Mouse (Mus musculus) gastrocnemius, postnatal 36 days (tissue): ENCODE measurements around the gene N4bp1. TPM values are rescaled to one million over a fixed set of nuclear protein-coding genes. Genes with fewer than 3 reads are reported as not detected.

ENCODE experiments used
- DNase-seq, 2 experiments: peaks; one replicate each; pipeline ENCODE4 v3.0.0; 2022
- intact Hi-C: fragments of 180-260 bp; cut with DNase I; formaldehyde crosslinking; loops from one replicate; pipeline ENCODE4 v1.15.1; 2025
- total RNA-seq, 2 experiments: library from RNA; stranded (reverse); gene quantifications; 2 replicates each; pipeline ENCODE4 v1.2.3; 2021

Gene N4bp1
- total RNA-seq, 2 experiments from 2014 or later: 15.0 to 16.1 TPM

- intact Hi-C loops: no loop called here
- DNase-seq: no peak
Observed at GRCm38 (mm10) chr8:86864764-86865163, 20.3 kb downstream of the N4bp1 start.

DNA sequence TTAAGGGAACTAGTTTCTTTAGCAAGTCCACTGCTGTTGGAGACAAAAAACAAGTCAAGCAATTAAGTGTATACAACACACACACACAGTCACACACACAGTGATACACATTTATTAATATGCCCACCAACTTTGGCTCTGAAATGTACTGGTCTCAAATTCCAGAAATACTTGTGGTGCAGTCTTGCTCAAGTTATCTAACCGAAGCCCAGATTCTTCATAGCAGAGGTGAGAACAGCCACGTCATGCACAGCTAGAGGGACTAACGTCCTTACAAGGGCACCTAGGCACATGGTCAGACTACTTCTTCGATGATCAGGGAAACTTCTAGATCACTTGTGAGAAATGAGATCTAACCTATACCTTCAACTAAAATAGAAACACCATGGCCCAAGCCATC lies 22.2 kb downstream of the N4bp1 start:
- no peak for DNase-seq
- intact Hi-C loops: no loop called here

DNA sequence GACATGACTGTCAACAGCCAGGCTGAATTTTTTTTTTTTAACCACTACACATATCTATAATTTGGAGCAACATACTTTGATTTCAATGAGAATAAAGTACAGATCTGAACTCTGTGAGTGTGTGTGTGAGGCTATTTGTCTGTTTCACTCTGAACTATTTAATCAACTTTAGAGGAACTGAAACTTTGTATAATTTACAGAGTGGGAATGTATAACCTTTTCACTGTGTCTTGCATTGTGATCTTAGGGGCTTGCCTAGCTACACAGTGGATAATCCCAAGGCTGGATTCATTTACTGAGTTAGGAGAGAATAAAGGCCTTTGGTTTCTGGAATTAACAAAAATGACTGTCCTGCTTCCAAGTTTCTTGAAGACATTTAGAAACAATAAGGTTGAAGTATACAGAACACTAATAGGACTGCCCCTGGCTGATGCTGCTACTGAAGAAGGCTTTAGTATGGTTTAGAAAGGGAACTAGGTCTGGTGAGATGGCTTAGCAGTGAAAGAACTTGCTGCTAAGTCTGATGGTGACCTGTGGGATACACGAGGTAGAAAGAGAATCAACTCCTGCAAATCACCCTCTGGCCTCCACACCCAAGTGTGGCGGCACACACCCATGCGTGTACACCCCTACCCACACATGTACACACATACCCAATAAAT lies 22.8 kb downstream of the N4bp1 start:
- DNase-seq: peak in 1 of 2 experiments; percentile 5
- intact Hi-C loops: no loop called here

GRCm38 (mm10) chr8:86861516-86861915 lies 23.5 kb downstream of the N4bp1 start:
- intact Hi-C loops: no loop called here

GRCm38 (mm10) chr8:86856248-86856647 lies 28.8 kb downstream of the N4bp1 start:
- intact Hi-C loops: no loop called here
- no peak for DNase-seq

More at GRCm38 (mm10) chr8:86861516-86861915, 23.5 kb downstream of the N4bp1 start:
- DNase-seq: peak in 1 of 2 experiments; percentile 7

GRCm38 (mm10) chr8:86854686-86855085 lies 30.4 kb downstream of the N4bp1 start:
- intact Hi-C loops: no loop called here

DNA sequence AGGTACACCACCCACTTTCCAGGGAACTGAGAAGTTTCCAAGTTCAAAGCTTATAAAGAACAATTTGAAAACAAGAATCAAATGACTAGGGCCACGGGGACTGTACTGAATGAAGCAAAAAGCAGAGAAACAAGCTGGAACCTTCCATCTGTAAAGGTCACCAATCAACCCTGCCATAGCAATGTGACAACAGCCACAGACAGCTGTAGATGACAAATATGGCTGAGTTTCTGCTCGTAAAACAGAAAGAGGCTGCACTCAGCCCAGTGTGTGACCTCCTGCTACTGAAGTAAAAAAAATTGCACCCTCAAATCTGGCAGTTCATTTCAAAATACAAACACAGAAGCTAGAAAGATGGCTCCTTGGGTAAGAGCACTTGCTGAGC lies 31.1 kb downstream of the N4bp1 start:
- no peak for DNase-seq
- intact Hi-C loops: no loop called here

More at GRCm38 (mm10) chr8:86854686-86855085, 30.4 kb downstream of the N4bp1 start:
- no peak for DNase-seq

GRCm38 (mm10) chr8:86853266-86853988 lies 31.6 kb downstream of the N4bp1 start:
- no peak for DNase-seq
- intact Hi-C loops: no loop called here

- DNase-seq: no peak
- intact Hi-C loops: no loop called here
Observed at GRCm38 (mm10) chr8:86852491-86852890, 32.6 kb downstream of the N4bp1 start.

DNA sequence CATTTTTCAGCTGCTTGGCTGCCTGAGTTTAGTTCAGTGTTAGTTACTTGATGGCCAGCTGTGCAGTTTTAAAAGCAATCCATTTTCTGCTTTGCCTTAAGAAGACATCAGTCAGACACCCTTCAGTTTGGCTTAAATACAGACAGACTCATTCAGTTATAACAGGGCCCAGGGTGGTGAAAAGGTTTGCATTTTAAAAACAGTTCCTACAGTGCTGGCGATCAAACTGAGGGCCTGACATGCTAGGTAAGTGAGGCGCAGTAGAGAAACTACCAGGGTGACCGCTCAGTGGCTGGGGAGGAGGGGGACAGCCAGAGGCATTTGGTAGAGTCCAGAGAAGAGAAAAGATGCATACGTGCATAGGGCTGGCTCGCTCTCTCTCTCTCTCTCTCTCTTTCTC lies 36.2 kb downstream of the N4bp1 start:
- no peak for DNase-seq
- intact Hi-C loops: no loop called here

DNA sequence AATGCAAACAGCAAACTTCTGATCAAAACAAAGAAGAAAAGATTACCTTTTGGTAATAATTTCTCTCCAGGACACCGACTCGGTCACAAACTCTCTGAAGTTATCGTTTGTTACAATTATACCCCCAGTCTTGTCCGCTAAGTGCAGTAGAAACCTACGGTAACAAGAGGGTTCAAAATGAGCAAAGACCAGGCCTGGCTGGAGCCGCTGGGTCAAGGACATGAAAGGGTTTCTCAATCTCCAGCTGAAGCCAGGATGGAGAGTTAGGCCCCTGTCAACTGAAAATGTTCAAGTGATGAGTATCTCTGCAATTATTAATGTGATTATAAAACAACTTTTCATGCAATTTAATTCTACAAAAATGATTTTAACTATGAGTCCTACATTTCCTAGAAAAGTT lies 36.7 kb downstream of the N4bp1 start:
- intact Hi-C loops: no loop called here
- DNase-seq: no peak

- DNase-seq: no peak
- intact Hi-C loops: no loop called here
Observed at GRCm38 (mm10) chr8:86847091-86847490, 38.0 kb downstream of the N4bp1 start.

GRCm38 (mm10) chr8:86845875-86846274 lies 39.2 kb downstream of the N4bp1 start:
- intact Hi-C loops: no loop called here

DNA sequence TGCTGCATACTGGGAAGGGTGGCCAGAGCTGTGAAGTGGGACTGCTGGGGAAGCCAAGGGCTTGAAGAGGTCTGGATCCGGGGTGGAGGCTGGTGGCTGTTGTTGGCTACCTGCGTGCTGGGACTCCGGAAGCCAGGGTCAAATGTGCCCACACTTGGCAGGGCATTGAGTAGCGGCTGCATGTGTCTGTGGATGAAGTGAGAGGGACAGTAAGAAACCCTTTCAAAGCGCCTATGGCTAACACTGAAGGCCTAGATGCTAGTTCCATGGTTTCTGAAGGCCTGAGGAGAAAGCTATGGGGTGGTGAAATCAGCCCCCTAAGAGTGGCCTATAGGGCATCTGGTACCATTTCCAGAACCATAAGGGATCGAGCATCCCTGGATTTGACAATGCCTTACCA lies 40.2 kb downstream of the N4bp1 start:
- DNase-seq: no peak
- intact Hi-C loops: loop anchor here (5.0 kb wide), 3 partner anchors 38 to 193 kb away; no protein-coding TSS in a partner anchor

More at GRCm38 (mm10) chr8:86845875-86846274, 39.2 kb downstream of the N4bp1 start:
- no peak for DNase-seq

- intact Hi-C loops: loop anchor here (5.0 kb wide), 3 partner anchors 37 to 192 kb away; no protein-coding TSS in a partner anchor
- peak in 1 of 2 experiments; percentile 23 for DNase-seq
Observed at GRCm38 (mm10) chr8:86843896-86844295, 41.2 kb downstream of the N4bp1 start.

- no peak for DNase-seq
- intact Hi-C loops: loop anchor here (5.0 kb wide), 3 partner anchors 34 to 189 kb away; no protein-coding TSS in a partner anchor
Observed at GRCm38 (mm10) chr8:86841556-86842309, 43.3 kb downstream of the N4bp1 start.

- DNase-seq: no peak
- intact Hi-C loops: loop anchor here (5.0 kb wide), 3 partner anchors 33 to 188 kb away; no protein-coding TSS in a partner anchor
Observed at GRCm38 (mm10) chr8:86840120-86840693, 44.9 kb downstream of the N4bp1 start.

- peak in 1 of 2 experiments; percentile 5 for DNase-seq
- intact Hi-C loops: no loop called here
Observed at GRCm38 (mm10) chr8:86838707-86839438, 46.2 kb downstream of the N4bp1 start.

DNA sequence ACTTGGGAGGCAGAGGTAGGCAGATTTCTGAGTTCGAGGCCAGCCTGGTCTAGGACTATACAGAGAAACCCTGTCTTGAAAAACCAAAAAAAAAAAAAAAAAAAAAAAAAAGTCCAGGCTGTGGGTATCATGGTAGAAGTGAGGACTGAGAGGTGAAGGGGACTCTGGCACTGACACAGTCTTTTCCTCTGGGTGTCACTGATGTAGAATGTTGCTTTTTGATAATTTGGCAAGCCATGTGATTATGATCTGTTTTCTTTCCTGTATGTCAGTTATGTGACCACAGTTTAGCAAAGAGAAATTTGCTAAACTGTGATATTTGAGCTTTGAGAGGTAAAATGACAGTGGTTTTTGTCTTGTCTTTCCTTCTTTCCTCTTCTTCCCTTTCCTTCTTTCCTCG lies 47.8 kb downstream of the N4bp1 start:
- no peak for DNase-seq
- intact Hi-C loops: no loop called here

DNA sequence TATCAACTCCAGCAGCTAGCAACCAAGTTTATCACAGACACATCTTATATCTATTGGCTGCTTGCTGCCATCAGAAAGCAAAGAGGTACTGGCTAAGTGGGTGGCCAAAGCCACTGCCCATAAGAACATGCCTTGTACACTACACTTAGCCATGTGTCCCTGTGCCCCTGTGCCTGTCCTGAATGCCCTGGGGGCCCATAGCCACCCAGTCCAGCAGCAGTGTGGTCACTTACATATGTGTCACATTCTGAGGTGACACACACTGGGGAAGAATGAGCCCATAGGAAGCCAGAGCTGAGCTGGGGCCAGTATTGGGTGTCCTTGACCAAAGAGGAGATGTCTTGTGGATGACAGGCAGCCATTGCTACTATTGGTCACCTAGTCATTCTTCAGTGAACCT lies 49.2 kb downstream of the N4bp1 start:
- DNase-seq: no peak
- intact Hi-C loops: no loop called here
